Mouse (Mus musculus): ENCODE data around the gene Ifna14. TPM values are rescaled to one million over a fixed set of nuclear protein-coding genes. Genes with fewer than 3 reads are reported as not detected.

The Ifna14 gene
- polyA plus RNA-seq (2014; fragmentation: Illumina TruSeq; extraction: RNeasy Lipid Tissue Mini Kit (QIAGEN cat#74804); ENCODE audit: low read depth, low replicate concordance), result not detected

GRCm38 (mm10) chr4:88571698-88572097, at the start of gene Ifna14:
Gene Ifna14, minus strand, starts transcription at chr4:88571798.

DNA sequence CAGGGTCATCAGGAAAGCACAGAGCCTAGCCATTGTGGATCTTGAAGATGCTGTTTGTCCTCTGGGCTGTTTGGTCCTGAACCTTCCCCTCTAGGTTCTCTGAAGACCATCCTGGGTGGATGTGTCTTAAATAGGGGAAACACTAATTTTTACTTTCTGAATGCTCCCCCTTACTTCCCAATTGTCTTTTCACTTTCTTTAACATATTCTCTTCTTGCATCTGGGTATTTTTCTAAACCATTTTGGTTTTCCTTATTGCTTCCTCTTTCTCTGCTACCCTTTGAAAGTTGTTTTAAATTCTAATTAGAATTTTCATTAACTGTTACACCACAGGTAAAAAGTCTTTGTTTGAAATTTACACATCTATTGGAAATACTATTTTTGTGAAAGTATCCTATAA, 31.7 kb upstream of the Ifna14 start, which contains the start of gene Ifna12:
Ifna12 (minus strand) TSS at position 101 of the 400 bp plus-strand sequence.

GRCm38 (mm10) chr4:88592285-88592684, 20.7 kb upstream of the Ifna14 start, which contains the start of gene Ifna9:
Gene Ifna9, minus strand, starts transcription at chr4:88592385.

GRCm38 (mm10) chr4:88558145-88558544, 13.5 kb downstream of the Ifna14 start, which contains the start of gene Ifna15:
Gene Ifna15, minus strand, starts transcription at chr4:88558245.

GRCm38 (mm10) chr4:88522674-88523073, 48.9 kb downstream of the Ifna14 start, which contains the start of gene Ifnb1:
Gene Ifnb1, minus strand, starts transcription at chr4:88522774.

Other genes with a start within 250 kb of the Ifna14 start
- 3.2 TPM for gene Hacd4, start 132.9 kb downstream of the Ifna14 start, polyA plus RNA-seq (2014; fragmentation: Illumina TruSeq; extraction: RNeasy Lipid Tissue Mini Kit (QIAGEN cat#74804); ENCODE audit: low read depth, low replicate concordance)
- not detected for gene Ifnb1, start 49.0 kb downstream of the Ifna14 start, polyA plus RNA-seq (2014; fragmentation: Illumina TruSeq; extraction: RNeasy Lipid Tissue Mini Kit (QIAGEN cat#74804); ENCODE audit: low read depth, low replicate concordance)
- not detected for gene Ifna15, start 13.6 kb downstream of the Ifna14 start, polyA plus RNA-seq (2014; fragmentation: Illumina TruSeq; extraction: RNeasy Lipid Tissue Mini Kit (QIAGEN cat#74804); ENCODE audit: low read depth, low replicate concordance)
- not detected for gene Ifna9, start 20.6 kb upstream of the Ifna14 start, polyA plus RNA-seq (2014; fragmentation: Illumina TruSeq; extraction: RNeasy Lipid Tissue Mini Kit (QIAGEN cat#74804); ENCODE audit: low read depth, low replicate concordance)
- gene Ifna12, start 31.6 kb upstream of the Ifna14 start, polyA plus RNA-seq (2014; fragmentation: Illumina TruSeq; extraction: RNeasy Lipid Tissue Mini Kit (QIAGEN cat#74804); ENCODE audit: low read depth, low replicate concordance), result not detected
- not detected for gene C87499, start 62.6 kb upstream of the Ifna14 start, polyA plus RNA-seq (2014; fragmentation: Illumina TruSeq; extraction: RNeasy Lipid Tissue Mini Kit (QIAGEN cat#74804); ENCODE audit: low read depth, low replicate concordance)
- not detected for gene Ifna13, start 72.7 kb upstream of the Ifna14 start, polyA plus RNA-seq (2014; fragmentation: Illumina TruSeq; extraction: RNeasy Lipid Tissue Mini Kit (QIAGEN cat#74804); ENCODE audit: low read depth, low replicate concordance)
- not detected for gene Ifna16, start 105.1 kb upstream of the Ifna14 start, polyA plus RNA-seq (2014; fragmentation: Illumina TruSeq; extraction: RNeasy Lipid Tissue Mini Kit (QIAGEN cat#74804); ENCODE audit: low read depth, low replicate concordance)
- not detected for gene Ifna2, start 112.1 kb upstream of the Ifna14 start, polyA plus RNA-seq (2014; fragmentation: Illumina TruSeq; extraction: RNeasy Lipid Tissue Mini Kit (QIAGEN cat#74804); ENCODE audit: low read depth, low replicate concordance)
- gene Ifnab, start 119.6 kb upstream of the Ifna14 start, polyA plus RNA-seq (2014; fragmentation: Illumina TruSeq; extraction: RNeasy Lipid Tissue Mini Kit (QIAGEN cat#74804); ENCODE audit: low read depth, low replicate concordance), result not detected
- gene Gm26566, start 150.0 kb upstream of the Ifna14 start, polyA plus RNA-seq (2014; fragmentation: Illumina TruSeq; extraction: RNeasy Lipid Tissue Mini Kit (QIAGEN cat#74804); ENCODE audit: low read depth, low replicate concordance), result not detected
- 58.1 TPM for gene Klhl9, start 150.7 kb upstream of the Ifna14 start, polyA plus RNA-seq (2014; fragmentation: Illumina TruSeq; extraction: RNeasy Lipid Tissue Mini Kit (QIAGEN cat#74804); ENCODE audit: low read depth, low replicate concordance)
- not detected for gene Gm13271, start 183.1 kb upstream of the Ifna14 start, polyA plus RNA-seq (2014; fragmentation: Illumina TruSeq; extraction: RNeasy Lipid Tissue Mini Kit (QIAGEN cat#74804); ENCODE audit: low read depth, low replicate concordance)
- gene Gm13283, start 188.3 kb upstream of the Ifna14 start, polyA plus RNA-seq (2014; fragmentation: Illumina TruSeq; extraction: RNeasy Lipid Tissue Mini Kit (QIAGEN cat#74804); ENCODE audit: low read depth, low replicate concordance), result not detected
- gene Gm13290, start 202.0 kb upstream of the Ifna14 start, polyA plus RNA-seq (2014; fragmentation: Illumina TruSeq; extraction: RNeasy Lipid Tissue Mini Kit (QIAGEN cat#74804); ENCODE audit: low read depth, low replicate concordance), result not detected
- gene Gm13289, start 205.1 kb upstream of the Ifna14 start, polyA plus RNA-seq (2014; fragmentation: Illumina TruSeq; extraction: RNeasy Lipid Tissue Mini Kit (QIAGEN cat#74804); ENCODE audit: low read depth, low replicate concordance), result not detected
- not detected for gene Gm13272, start 208.1 kb upstream of the Ifna14 start, polyA plus RNA-seq (2014; fragmentation: Illumina TruSeq; extraction: RNeasy Lipid Tissue Mini Kit (QIAGEN cat#74804); ENCODE audit: low read depth, low replicate concordance)
- gene Ifnz, start 210.3 kb upstream of the Ifna14 start, polyA plus RNA-seq (2014; fragmentation: Illumina TruSeq; extraction: RNeasy Lipid Tissue Mini Kit (QIAGEN cat#74804); ENCODE audit: low read depth, low replicate concordance), result not detected
- gene Gm13276, start 213.9 kb upstream of the Ifna14 start, polyA plus RNA-seq (2014; fragmentation: Illumina TruSeq; extraction: RNeasy Lipid Tissue Mini Kit (QIAGEN cat#74804); ENCODE audit: low read depth, low replicate concordance), result not detected
- not detected for gene Gm13277, start 216.8 kb upstream of the Ifna14 start, polyA plus RNA-seq (2014; fragmentation: Illumina TruSeq; extraction: RNeasy Lipid Tissue Mini Kit (QIAGEN cat#74804); ENCODE audit: low read depth, low replicate concordance)
- gene Gm13278, start 219.8 kb upstream of the Ifna14 start, polyA plus RNA-seq (2014; fragmentation: Illumina TruSeq; extraction: RNeasy Lipid Tissue Mini Kit (QIAGEN cat#74804); ENCODE audit: low read depth, low replicate concordance), result not detected
- not detected for gene Gm13275, start 222.7 kb upstream of the Ifna14 start, polyA plus RNA-seq (2014; fragmentation: Illumina TruSeq; extraction: RNeasy Lipid Tissue Mini Kit (QIAGEN cat#74804); ENCODE audit: low read depth, low replicate concordance)
- not detected for gene Gm13279, start 225.6 kb upstream of the Ifna14 start, polyA plus RNA-seq (2014; fragmentation: Illumina TruSeq; extraction: RNeasy Lipid Tissue Mini Kit (QIAGEN cat#74804); ENCODE audit: low read depth, low replicate concordance)
- not detected for gene Gm13285, start 227.9 kb upstream of the Ifna14 start, polyA plus RNA-seq (2014; fragmentation: Illumina TruSeq; extraction: RNeasy Lipid Tissue Mini Kit (QIAGEN cat#74804); ENCODE audit: low read depth, low replicate concordance)
- not detected for gene Gm13287, start 231.5 kb upstream of the Ifna14 start, polyA plus RNA-seq (2014; fragmentation: Illumina TruSeq; extraction: RNeasy Lipid Tissue Mini Kit (QIAGEN cat#74804); ENCODE audit: low read depth, low replicate concordance)
- gene Gm13288, start 233.7 kb upstream of the Ifna14 start, polyA plus RNA-seq (2014; fragmentation: Illumina TruSeq; extraction: RNeasy Lipid Tissue Mini Kit (QIAGEN cat#74804); ENCODE audit: low read depth, low replicate concordance), result not detected
- gene Ifna7, start 244.4 kb upstream of the Ifna14 start, polyA plus RNA-seq (2014; fragmentation: Illumina TruSeq; extraction: RNeasy Lipid Tissue Mini Kit (QIAGEN cat#74804); ENCODE audit: low read depth, low replicate concordance), result not detected
- gene Ifna11, start 248.2 kb upstream of the Ifna14 start, polyA plus RNA-seq (2014; fragmentation: Illumina TruSeq; extraction: RNeasy Lipid Tissue Mini Kit (QIAGEN cat#74804); ENCODE audit: low read depth, low replicate concordance), result not detected

Measured in liver, adult 10 weeks (tissue).